Mouse (Mus musculus): ENCODE data around the gene Ccdc194. TPM values are rescaled to one million over a fixed set of nuclear protein-coding genes. Genes with fewer than 3 reads are reported as not detected.

The Ccdc194 gene
- total and polyA plus RNA-seq, 3 experiments = 0.10 TPM; not detected in 2

- Histone ChIP-seq H3K27ac (no peak overlapping the region), H3K36me3 (ENCODE audit: control insufficient read depth, insufficient read depth, low read length) (no peaks in the 10 kb centered on the region), H3K79me2 (replicated peaks; ENCODE audit: control insufficient read depth, insufficient read depth, low read length) (no peaks in the 10 kb centered on the region), H3K4me3 (no peak overlapping the region), H3K9ac (ENCODE audit: low read depth, low read length) (no peak overlapping the region), H3K4me1 (ENCODE audit: control insufficient read depth, insufficient read depth, low read length) (peaks cover 4% of the 10 kb centered on the region), H3K27me3 (ENCODE audit: control insufficient read depth, insufficient read depth, low read length) (no peaks in the 10 kb centered on the region)
- TF ChIP-seq EP300 (IDR thresholded peaks at IDR 0.05; ENCODE audit: insufficient read depth, low read depth, low read length) (no peak), POLR2A (IDR thresholded peaks at IDR 0.05; ENCODE audit: insufficient read depth, low read depth, low read length) (no peak), CTCF (IDR thresholded peaks at IDR 0.05) (no peak)
- intact Hi-C loops (cut with DNase I) = no loop called here
- DNase-seq = no peak
- WGBS = 93% methylated on average over 4 of the region's 4 CpGs
Measured at GRCm38 (mm10) chr8:71504349-71504748, 21.2 kb downstream of the Ccdc194 start.

GRCm38 (mm10) chr8:71498816-71499690 lies 26.5 kb downstream of the Ccdc194 start:
- intact Hi-C loops (cut with DNase I) = loop anchor here (5.0 kb wide), 1 partner anchor 93 kb away; the partner anchor contains the start of gene Pgls
- Histone ChIP-seq H3K4me1 (ENCODE audit: control insufficient read depth, insufficient read depth, low read length) (peaks cover 29% of the 10 kb centered on the region), H3K27me3 (ENCODE audit: control insufficient read depth, insufficient read depth, low read length) (no peaks in the 10 kb centered on the region), H3K27ac (peak overlapping the region; percentile 59), H3K9ac (ENCODE audit: low read depth, low read length) (no peak overlapping the region), H3K79me2 (replicated peaks; ENCODE audit: control insufficient read depth, insufficient read depth, low read length) (no peaks in the 10 kb centered on the region), H3K36me3 (ENCODE audit: control insufficient read depth, insufficient read depth, low read length) (peaks cover 2% of the 10 kb centered on the region; the same call in 1 of the 2 replicates), H3K4me3 (no peak overlapping the region)
- DNase-seq = no peak
- 36% methylated on average over 16 of the region's 16 CpGs for WGBS
- TF ChIP-seq EP300 (IDR thresholded peaks at IDR 0.05; ENCODE audit: insufficient read depth, low read depth, low read length) (no peak), POLR2A (IDR thresholded peaks at IDR 0.05; ENCODE audit: insufficient read depth, low read depth, low read length) (no peak), CTCF (IDR thresholded peaks at IDR 0.05) (no peak)

GRCm38 (mm10) chr8:71497881-71498501 lies 27.5 kb downstream of the Ccdc194 start:
- TF ChIP-seq POLR2A (IDR thresholded peaks at IDR 0.05; ENCODE audit: insufficient read depth, low read depth, low read length) (no peak), EP300 (IDR thresholded peaks at IDR 0.05; ENCODE audit: insufficient read depth, low read depth, low read length) (0 out of 2 replicates have a peak, but pooled peaks have one; percentile 46), CTCF (IDR thresholded peaks at IDR 0.05) (0 out of 2 replicates have a peak, but pooled peaks have one; percentile 13)
- Histone ChIP-seq H3K79me2 (replicated peaks; ENCODE audit: control insufficient read depth, insufficient read depth, low read length) (no peaks in the 10 kb centered on the region), H3K36me3 (ENCODE audit: control insufficient read depth, insufficient read depth, low read length) (peaks cover 2% of the 10 kb centered on the region; the same call in 1 of the 2 replicates), H3K4me1 (ENCODE audit: control insufficient read depth, insufficient read depth, low read length) (peaks cover 29% of the 10 kb centered on the region), H3K27me3 (ENCODE audit: control insufficient read depth, insufficient read depth, low read length) (no peaks in the 10 kb centered on the region), H3K27ac (peak overlapping the region; percentile 85), H3K9ac (ENCODE audit: low read depth, low read length) (no peak overlapping the region), H3K4me3 (no peak overlapping the region)
- intact Hi-C loops (cut with DNase I) = loop anchor here (1.0 to 5.0 kb wide), 2 partner anchors 9 to 94 kb away; partner anchors contain the start of gene Pgls
- 33% methylated on average over 15 of the region's 15 CpGs for whole genome bisulfite sequencing
- peak; percentile 66 to 72 for DNase-seq

DNA sequence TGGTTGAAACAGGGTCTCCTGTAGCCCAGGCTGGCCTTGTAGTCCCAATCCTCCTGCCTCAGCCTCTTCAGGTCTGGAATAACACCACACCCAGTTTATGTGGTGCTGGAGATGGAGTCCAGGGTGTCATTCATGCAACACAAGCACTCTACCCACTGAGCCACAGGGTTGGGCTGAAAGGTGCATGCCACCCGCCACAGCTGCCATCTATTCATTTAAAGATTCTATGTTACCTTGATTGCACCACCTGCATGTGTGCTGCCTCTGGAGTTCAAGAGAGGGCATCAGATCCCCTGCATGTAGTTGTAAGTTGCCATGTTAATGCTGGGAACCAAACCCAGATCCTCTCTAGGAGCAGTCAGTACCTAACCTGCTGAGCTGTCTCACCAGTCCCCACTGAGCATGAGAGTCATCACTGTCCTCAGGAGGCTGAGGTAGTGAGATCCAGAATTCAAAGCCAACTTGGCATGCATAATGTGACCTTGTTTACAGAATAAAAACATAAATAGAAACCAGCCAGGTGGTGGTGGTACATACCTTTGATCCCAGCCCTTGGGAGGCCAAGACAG lies 28.4 kb downstream of the Ccdc194 start:
- peaks cover 29% of the 10 kb centered on the region for H3K4me1 ChIP-seq (ENCODE audit: control insufficient read depth, insufficient read depth, low read length)
- TF ChIP-seq POLR2A (IDR thresholded peaks at IDR 0.05; ENCODE audit: insufficient read depth, low read depth, low read length) (no peak), CTCF (IDR thresholded peaks at IDR 0.05) (no peak), EP300 (IDR thresholded peaks at IDR 0.05; ENCODE audit: insufficient read depth, low read depth, low read length) (no peak)
- H3K9ac ChIP-seq (ENCODE audit: low read depth, low read length) = no peak overlapping the region
- peak overlapping the region; percentile 85 for H3K27ac ChIP-seq
- H3K36me3 ChIP-seq (ENCODE audit: control insufficient read depth, insufficient read depth, low read length) = peaks cover 2% of the 10 kb centered on the region; the same call in 1 of the 2 replicates
- WGBS = 89% methylated on average over 1 of the region's 1 CpGs
- DNase-seq = no peak
- H3K4me3 ChIP-seq = no peak overlapping the region
- H3K27me3 ChIP-seq (ENCODE audit: control insufficient read depth, insufficient read depth, low read length) = no peaks in the 10 kb centered on the region
- intact Hi-C loops (cut with DNase I) = loop anchor here (1.0 to 5.0 kb wide), 2 partner anchors 10 to 95 kb away; partner anchors contain the start of gene Pgls
- no peaks in the 10 kb centered on the region for H3K79me2 ChIP-seq (replicated peaks; ENCODE audit: control insufficient read depth, insufficient read depth, low read length)

DNA sequence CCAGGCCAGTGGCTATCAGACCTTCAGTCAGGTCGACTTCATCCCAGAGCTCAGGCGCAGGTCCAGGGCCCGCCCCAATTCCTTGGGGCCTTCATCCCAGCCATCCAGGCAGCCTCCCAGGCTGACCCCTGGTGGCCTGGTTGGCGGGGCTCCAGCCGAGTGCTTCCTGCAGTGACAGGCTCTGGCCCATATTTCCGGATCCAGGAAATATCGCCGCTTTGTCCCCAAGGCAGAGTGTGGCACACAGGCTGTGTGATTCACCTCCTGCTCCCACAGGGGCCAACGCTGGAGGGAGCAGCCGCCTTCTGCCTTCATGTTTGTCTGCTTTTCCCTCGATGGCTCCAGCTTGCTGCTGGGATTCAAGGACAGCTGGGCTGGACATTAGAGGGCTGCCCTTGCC lies 29.0 kb downstream of the Ccdc194 start:
- 3% methylated on average over 11 of the region's 11 CpGs for WGBS
- intact Hi-C loops (cut with DNase I) = loop anchor here (5.0 kb wide), 1 partner anchor 96 kb away; the partner anchor contains the start of gene Pgls
- H3K36me3 ChIP-seq (ENCODE audit: control insufficient read depth, insufficient read depth, low read length) = peaks cover 2% of the 10 kb centered on the region; the same call in 1 of the 2 replicates

More for the DNA sequence above, 29.0 kb downstream of the Ccdc194 start:
- H3K27me3 ChIP-seq (ENCODE audit: control insufficient read depth, insufficient read depth, low read length) = no peaks in the 10 kb centered on the region
- no peak for TF ChIP-seq POLR2A (IDR thresholded peaks at IDR 0.05; ENCODE audit: insufficient read depth, low read depth, low read length)
- TF ChIP-seq EP300 (IDR thresholded peaks at IDR 0.05; ENCODE audit: insufficient read depth, low read depth, low read length) = peak; percentile 70; the same call in 1 of the 2 replicates
- peak; percentile 69 for TF ChIP-seq CTCF (IDR thresholded peaks at IDR 0.05)
- H3K4me3 ChIP-seq = no peak overlapping the region; the same call in 1 of the 2 replicates
- no peak overlapping the region for H3K9ac ChIP-seq (ENCODE audit: low read depth, low read length)
- peaks cover 29% of the 10 kb centered on the region for H3K4me1 ChIP-seq (ENCODE audit: control insufficient read depth, insufficient read depth, low read length)
- DNase-seq = peak; percentile 94
- H3K27ac ChIP-seq = peak overlapping the region; percentile 85
- H3K79me2 ChIP-seq (replicated peaks; ENCODE audit: control insufficient read depth, insufficient read depth, low read length) = no peaks in the 10 kb centered on the region

Data from heart, adult 2 months (tissue).